Mouse (Mus musculus) G1E-ER4 (cell line): Measurements from ENCODE around the gene Psmd4. TPM values are rescaled to one million over a fixed set of nuclear protein-coding genes. Genes with fewer than 3 reads are reported as not detected.
A peak's percentile ranks its signal among the peaks of the same experiment; 100 is the strongest.

Experiments
- GATA1 ChIP-seq: IDR thresholded peaks from one replicate; pipeline ENCODE4 v1.8.0; 2012; ENCODE audit warnings: low read length, inconsistent platforms
- polyA plus RNA-seq: library from polyadenylated mRNA; stranded (reverse); fragments of >175 nt; gene quantifications from 2 replicates; pipeline ENCODE4 v1.2.3, GENCODE M21; 2012

Gene Psmd4
- polyA plus RNA-seq, 1 experiment = 165 TPM

- TF ChIP-seq GATA1 = no peak
These were observed 39.1 kb downstream of the Psmd4 start for GRCm38 (mm10) chr3:95003273-95003672.

DNA sequence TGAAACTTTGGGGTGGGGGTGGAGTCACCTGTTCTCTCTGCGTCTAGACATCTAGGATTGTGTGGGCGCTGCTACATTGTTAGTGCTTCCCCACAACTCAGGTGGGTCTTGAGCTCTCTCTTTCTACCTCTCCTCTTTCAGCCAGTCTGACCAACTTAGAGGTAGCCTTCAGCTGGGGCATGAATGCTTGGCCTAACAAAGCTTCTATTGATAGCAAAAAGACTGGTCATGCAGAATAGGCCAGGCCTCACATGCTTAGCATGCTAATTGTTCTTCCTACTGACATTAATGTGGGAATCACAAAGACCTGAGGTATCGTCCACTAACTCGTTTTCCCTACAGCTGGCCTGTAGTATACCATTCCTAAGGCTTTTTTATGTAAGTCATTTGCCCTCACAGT, 39.8 kb downstream of the Psmd4 start:
- no peak for TF ChIP-seq GATA1

DNA sequence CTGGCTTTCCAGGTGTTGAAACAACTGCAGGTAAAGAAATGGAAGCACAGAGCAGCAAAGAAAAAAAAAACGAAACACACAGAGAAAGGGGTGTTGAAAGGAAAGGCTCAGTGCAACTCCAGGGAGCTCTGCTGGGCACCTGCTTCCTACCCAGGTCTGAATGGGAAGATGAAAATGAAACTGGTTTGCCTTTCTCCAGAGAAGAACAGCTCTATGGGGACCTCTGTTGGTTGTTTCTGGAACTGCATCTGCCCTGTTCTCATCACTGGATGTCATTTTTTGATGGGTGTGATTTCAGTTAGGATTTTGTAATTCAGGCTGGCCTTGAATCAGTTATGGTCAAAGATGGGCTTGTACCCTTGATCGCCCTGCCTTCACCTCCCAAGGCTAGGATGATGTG, 45.5 kb downstream of the Psmd4 start:
- no peak for TF ChIP-seq GATA1

DNA sequence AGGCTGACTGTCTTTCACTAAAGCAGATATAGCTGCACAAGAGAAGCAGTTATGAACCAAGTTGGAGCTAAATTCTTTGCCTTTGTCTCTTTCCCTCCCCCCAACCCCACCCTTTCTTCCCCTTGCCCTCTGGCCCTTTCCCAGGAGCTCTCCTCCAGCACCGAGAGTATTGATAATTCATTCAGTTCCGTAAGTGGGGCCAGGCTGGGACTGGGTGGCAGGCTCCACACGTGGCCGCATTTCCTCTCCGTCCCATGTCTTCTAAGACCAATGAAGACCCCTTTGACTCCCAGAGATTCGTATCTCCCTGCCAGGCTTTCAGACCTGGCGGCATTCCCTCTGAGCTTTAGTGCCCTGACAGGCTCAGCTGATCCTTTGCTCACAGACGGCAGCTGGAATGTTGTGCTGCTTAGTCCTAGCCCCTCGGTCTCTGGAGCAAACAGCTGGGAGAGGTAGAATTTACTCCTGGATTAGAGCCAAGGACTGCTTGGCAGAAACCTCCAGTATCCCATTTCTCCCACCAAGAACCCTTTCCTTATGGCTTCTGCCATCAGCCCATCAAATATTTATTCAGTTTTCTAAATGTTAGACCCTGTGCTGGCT, 53.2 kb downstream of the Psmd4 start:
- no peak for TF ChIP-seq GATA1

GRCm38 (mm10) chr3:94987578-94987977, 54.8 kb downstream of the Psmd4 start:
- TF ChIP-seq GATA1 = peak; percentile 42

- TF ChIP-seq GATA1 = no peak
These were observed 56.9 kb downstream of the Psmd4 start for GRCm38 (mm10) chr3:94985513-94985912.

- no peak for TF ChIP-seq GATA1
These were observed 58.1 kb downstream of the Psmd4 start for GRCm38 (mm10) chr3:94984312-94984711.

Other genes with a start within 250 kb of the Psmd4 start
- gene Pogz, start 205.0 kb downstream of the Psmd4 start, polyA plus RNA-seq = 85.2 and 131 TPM in 2 replicates
- 363 and 481 TPM in 2 replicates for gene Psmb4, start 155.7 kb downstream of the Psmd4 start, polyA plus RNA-seq
- gene Selenbp1, start 109.6 kb downstream of the Psmd4 start, polyA plus RNA-seq = 15.2 and 71.3 TPM in 2 replicates
- 12.5 and 12.6 TPM in 2 replicates for gene Rfx5, start 88.5 kb downstream of the Psmd4 start, polyA plus RNA-seq
- 9.8 and 11.2 TPM in 2 replicates for gene Pi4kb, start 67.9 kb downstream of the Psmd4 start, polyA plus RNA-seq
- 69.4 and 75.7 TPM in 2 replicates for gene Zfp687, start 27.2 kb downstream of the Psmd4 start, polyA plus RNA-seq
- 24.3 and 27.7 TPM in 2 replicates for gene Pip5k1a, start 64.3 kb upstream of the Psmd4 start, polyA plus RNA-seq
- gene Vps72, start 68.4 kb upstream of the Psmd4 start, polyA plus RNA-seq = 298 and 449 TPM in 2 replicates
- gene Tmod4, start 81.9 kb upstream of the Psmd4 start, polyA plus RNA-seq = 0.24 and 0.26 TPM in 2 replicates
- gene Scnm1, start 91.4 kb upstream of the Psmd4 start, polyA plus RNA-seq = 5.1 and 6.4 TPM in 2 replicates
- gene Lysmd1, start 91.5 kb upstream of the Psmd4 start, polyA plus RNA-seq = 5.6 and 9.6 TPM in 2 replicates
- gene Tnfaip8l2, start 99.7 kb upstream of the Psmd4 start, polyA plus RNA-seq = not detected in 2 replicates
- gene Sema6c, start 117.8 kb upstream of the Psmd4 start, polyA plus RNA-seq = 1.6 and 2.4 TPM in 2 replicates
- 3.0 and 3.9 TPM in 2 replicates for gene Gabpb2, start 175.3 kb upstream of the Psmd4 start, polyA plus RNA-seq
- gene Cdc42se1, start 186.1 kb upstream of the Psmd4 start, polyA plus RNA-seq = 142 and 147 TPM in 2 replicates
- gene Mllt11, start 189.6 kb upstream of the Psmd4 start, polyA plus RNA-seq = 2.4 and 4.8 TPM in 2 replicates
- gene Gm128, start 199.0 kb upstream of the Psmd4 start, polyA plus RNA-seq = not detected in 2 replicates
- gene Bnipl, start 208.6 kb upstream of the Psmd4 start, polyA plus RNA-seq = not detected in 2 replicates
- gene Mindy1, start 238.7 kb upstream of the Psmd4 start, polyA plus RNA-seq = 82.1 and 111 TPM in 2 replicates
- gene Prune1, start 239.5 kb upstream of the Psmd4 start, polyA plus RNA-seq = 2.4 and 3.3 TPM in 2 replicates